Mouse (Mus musculus): Measurements from ENCODE around the gene Zswim3.

- TF ChIP-seq CTCF (IDR thresholded peaks at IDR 0.05; ENCODE audit: extremely low read depth, insufficient read depth, insufficient read length, insufficient replicate concordance): no peak
- TF ChIP-seq POLR2A (IDR thresholded peaks at IDR 0.05; ENCODE audit: low read depth, low read length): no peak
Measured at GRCm38 (mm10) chr2:164825521-164825920, 20.6 kb downstream of the Zswim3 start.

Data from spleen, adult 2 months (tissue).